Mouse (Mus musculus) erythroid progenitor cell, adult 5-6 weeks (primary cell): ENCODE measurements around the gene Adipor2. TPM values are rescaled to one million over a fixed set of nuclear protein-coding genes. Genes with fewer than 3 reads are reported as not detected.
"Not testable (repeated sequence)": the region's sequence is repeated elsewhere in the genome, so short reads cannot be mapped to it uniquely, and the experiment has no call there.

Experiments used
- ATAC-seq: replicated peaks from 2 replicates; pipeline ENCODE4 v1.8.0; 2016; ENCODE audit warnings: moderate number of reproducible peaks, mild to moderate bottlenecking, moderate TSS enrichment, inconsistent platforms; ENCODE audit not compliant: poor library complexity, low FRiP score, severe bottlenecking
- total RNA-seq, 2 experiments: library from RNA; stranded (forward) in 1 of 2; stranded (reverse) in 1 of 2; fragments of 150-400 nt in 1 of 2; fragments of 186-747, 209-891 nt in 1 of 2; gene quantifications; 2 replicates each; pipeline versions ENCODE4 v1.2.3 to v1.2.4; 2015 to 2017; ENCODE audit warnings: low replicate concordance in 2 of 2

The Adipor2 gene
- total RNA-seq, 2 experiments from 2014 or later, result 46.5 to 63.2 TPM

- not testable (repeated sequence) for ATAC-seq
Observed at GRCm38 (mm10) chr6:119360250-119360649, 57.3 kb downstream of the Adipor2 start.

- ATAC-seq, result no peak
Observed at GRCm38 (mm10) chr6:119358020-119358571, 59.4 kb downstream of the Adipor2 start.

GRCm38 (mm10) chr6:119352501-119352900, 65.0 kb downstream of the Adipor2 start:
- ATAC-seq, result no peak

- no peak for ATAC-seq
Observed at GRCm38 (mm10) chr6:119351656-119352055, 65.8 kb downstream of the Adipor2 start.

GRCm38 (mm10) chr6:119350703-119351198, 66.8 kb downstream of the Adipor2 start:
- no peak for ATAC-seq

- ATAC-seq, result no peak
Observed at GRCm38 (mm10) chr6:119348234-119348633, 69.3 kb downstream of the Adipor2 start.

- ATAC-seq, result no peak
Observed at GRCm38 (mm10) chr6:119347813-119348212, 69.7 kb downstream of the Adipor2 start.

GRCm38 (mm10) chr6:119346257-119346656, 71.2 kb downstream of the Adipor2 start:
- no peak for ATAC-seq

GRCm38 (mm10) chr6:119341409-119341808, 76.1 kb downstream of the Adipor2 start:
- no peak for ATAC-seq

- ATAC-seq, result no peak
Observed at GRCm38 (mm10) chr6:119338121-119338912, 79.2 kb downstream of the Adipor2 start.

- no peak for ATAC-seq
Observed at GRCm38 (mm10) chr6:119337287-119337686, 80.2 kb downstream of the Adipor2 start.

GRCm38 (mm10) chr6:119336124-119336523, 81.4 kb downstream of the Adipor2 start:
- ATAC-seq, result no peak

- ATAC-seq, result no peak
Observed at GRCm38 (mm10) chr6:119333831-119334230, 83.7 kb downstream of the Adipor2 start.

GRCm38 (mm10) chr6:119333202-119333601, 84.3 kb downstream of the Adipor2 start:
- no peak for ATAC-seq

- no peak for ATAC-seq
Observed at GRCm38 (mm10) chr6:119332111-119332510, 85.4 kb downstream of the Adipor2 start.

GRCm38 (mm10) chr6:119330506-119330905, 87.0 kb downstream of the Adipor2 start, which contains the start of gene Lrtm2:
Gene Lrtm2 (minus strand): TSS chr6:119330766.
- no peak for ATAC-seq

- no peak for ATAC-seq
Observed at GRCm38 (mm10) chr6:119329936-119330335, 87.6 kb downstream of the Adipor2 start.

- ATAC-seq, result no peak
Observed at GRCm38 (mm10) chr6:119329215-119329714, 88.2 kb downstream of the Adipor2 start.

- ATAC-seq, result no peak
Observed at GRCm38 (mm10) chr6:119328521-119329115, 88.9 kb downstream of the Adipor2 start.

- no peak for ATAC-seq
Observed at GRCm38 (mm10) chr6:119326541-119326940, 91.0 kb downstream of the Adipor2 start.

- ATAC-seq, result no peak
Observed at GRCm38 (mm10) chr6:119325978-119326377, 91.5 kb downstream of the Adipor2 start.
